Mouse (Mus musculus) stomach, embryonic 16.5 days (tissue): Measurements from ENCODE around the gene Amot. TPM values are rescaled to one million over a fixed set of nuclear protein-coding genes. Genes with fewer than 3 reads are reported as not detected.

Source experiments
- ATAC-seq: fragments of 200-750 bp; cut with Nextera tagmentation; 2 replicates; pipeline ENCODE4 v1.8.0; 2017; ENCODE audit warnings: moderate number of reproducible peaks, moderate TSS enrichment; ENCODE audit not compliant: insufficient read depth, low FRiP score
- H3K27ac ChIP-seq: fragments of 300-500 bp; sonication (generic); 2 replicates; pipeline ENCODE4 v1.5.1; 2014; ENCODE audit warnings: low read length
- H3K27me3 ChIP-seq: fragments of 300-500 bp; sonication (generic); 2 replicates; pipeline ENCODE4 v1.6.1; 2014; ENCODE audit warnings: low read length, control low read depth, mixed read lengths; ENCODE audit not compliant: control insufficient read depth, insufficient read depth
- H3K36me3 ChIP-seq: fragments of 300-500 bp; sonication (generic); 2 replicates; pipeline ENCODE4 v1.6.1; 2014; ENCODE audit warnings: low read length; ENCODE audit not compliant: control insufficient read depth, insufficient read depth
- H3K4me1 ChIP-seq: fragments of 300-500 bp; sonication (generic); 2 replicates; pipeline ENCODE4 v1.6.1; 2014; ENCODE audit warnings: low read length, control low read depth, mixed read lengths; ENCODE audit not compliant: control insufficient read depth, insufficient read depth
- H3K4me2 ChIP-seq: fragments of 300-500 bp; sonication (generic); 2 replicates; pipeline ENCODE4 v1.6.1; 2014; ENCODE audit warnings: low read depth, low read length, mixed read lengths
- H3K4me3 ChIP-seq: fragments of 300-500 bp; sonication (generic); replicated peaks from 2 replicates; pipeline ENCODE4 v1.5.1; 2014; ENCODE audit warnings: mild to moderate bottlenecking, low read length
- H3K9ac ChIP-seq: fragments of 300-500 bp; sonication (generic); 2 replicates; pipeline ENCODE4 v1.6.1; 2014; ENCODE audit warnings: low read length
- H3K9me3 ChIP-seq: fragments of 300-500 bp; sonication (generic); replicated peaks from 2 replicates; pipeline ENCODE4 v1.6.1; 2016; ENCODE audit warnings: low read length, control low read depth; ENCODE audit not compliant: control insufficient read depth
- WGBS: fragments of 180-500 bp; shearing (Covaris S2); extraction: QIAGEN DNeasy Blood & Tissue Kit; methylation state at CpG from one replicate; pipeline ENCODE4 v1.1.7; 2014; 5-methylcytosine and 5-hydroxymethylcytosine counted together
- polyA plus RNA-seq: library from polyadenylated mRNA; unstranded; fragments of >200 nt; fragmentation: Nextera tagmentation; extraction: Ambion mirVana; gene quantifications from 2 replicates; pipeline ENCODE4 v1.2.1, GENCODE M21; 2015

Gene Amot
- polyA plus RNA-seq, 1 experiment from 2014 or later, result 12.0 TPM

GRCm38 (mm10) chrX:145489950-145490349, 15.0 kb downstream of the Amot start:
- no peaks in the 10 kb centered on the region; the same call in 1 of the 2 replicates for H3K27me3 ChIP-seq
- ATAC-seq, result no peak
- 70% methylated on average over 5 of the region's 5 CpGs for WGBS

GRCm38 (mm10) chrX:145485495-145485894, 19.5 kb downstream of the Amot start:
- Histone ChIP-seq H3K36me3 (no peaks in the 10 kb centered on the region), H3K4me3 (no peak overlapping the region), H3K4me1 (no peaks in the 10 kb centered on the region), H3K27ac (no peak overlapping the region), H3K27me3 (no peaks in the 10 kb centered on the region), H3K4me2 (no peak overlapping the region), H3K9me3 (no peaks in the 10 kb centered on the region), H3K9ac (no peak overlapping the region)
- 55% methylated on average over 4 of the region's 4 CpGs for WGBS
- no peak for ATAC-seq

More at GRCm38 (mm10) chrX:145489950-145490349, 15.0 kb downstream of the Amot start:
- Histone ChIP-seq H3K9ac (no peak overlapping the region), H3K9me3 (no peaks in the 10 kb centered on the region), H3K4me3 (no peak overlapping the region), H3K4me1 (no peaks in the 10 kb centered on the region), H3K27ac (no peak overlapping the region), H3K36me3 (no peaks in the 10 kb centered on the region), H3K4me2 (no peak overlapping the region)

- Histone ChIP-seq H3K4me2 (no peak overlapping the region), H3K4me1 (no peaks in the 10 kb centered on the region), H3K36me3 (no peaks in the 10 kb centered on the region), H3K9ac (no peak overlapping the region), H3K27me3 (no peaks in the 10 kb centered on the region), H3K9me3 (no peaks in the 10 kb centered on the region), H3K4me3 (no peak overlapping the region), H3K27ac (no peak overlapping the region)
- ATAC-seq, result no peak
- WGBS, result 72% methylated on average over 7 of the region's 7 CpGs
These were observed 21.4 kb downstream of the Amot start for GRCm38 (mm10) chrX:145483486-145484055.

- Histone ChIP-seq H3K4me2 (no peak overlapping the region), H3K4me1 (no peaks in the 10 kb centered on the region), H3K27ac (no peak overlapping the region), H3K9ac (no peak overlapping the region), H3K9me3 (no peaks in the 10 kb centered on the region), H3K36me3 (no peaks in the 10 kb centered on the region), H3K4me3 (no peak overlapping the region), H3K27me3 (no peaks in the 10 kb centered on the region)
- ATAC-seq, result no peak
- WGBS, result 61% methylated on average over 5 of the region's 5 CpGs
These were observed 22.6 kb downstream of the Amot start for GRCm38 (mm10) chrX:145482383-145482782.

- no peak overlapping the region for H3K4me3 ChIP-seq
- H3K4me1 ChIP-seq, result no peaks in the 10 kb centered on the region
- H3K9ac ChIP-seq, result no peak overlapping the region
- ATAC-seq, result no peak
- H3K27ac ChIP-seq, result no peak overlapping the region
- H3K9me3 ChIP-seq, result no peaks in the 10 kb centered on the region
- WGBS, result 80% methylated on average over 10 of the region's 10 CpGs
- no peak overlapping the region for H3K4me2 ChIP-seq
- H3K36me3 ChIP-seq, result no peaks in the 10 kb centered on the region
- no peaks in the 10 kb centered on the region for H3K27me3 ChIP-seq
These were observed 25.0 kb downstream of the Amot start for GRCm38 (mm10) chrX:145479942-145480341.

- H3K27me3 ChIP-seq, result no peaks in the 10 kb centered on the region
- H3K4me1 ChIP-seq, result no peaks in the 10 kb centered on the region
- no peaks in the 10 kb centered on the region; the same call in 1 of the 2 replicates for H3K36me3 ChIP-seq
- no peak overlapping the region for H3K27ac ChIP-seq
- no peak overlapping the region for H3K4me2 ChIP-seq
- no peak overlapping the region for H3K9ac ChIP-seq
- 61% methylated on average over 3 of the region's 3 CpGs for WGBS
- no peak for ATAC-seq
- H3K4me3 ChIP-seq, result no peak overlapping the region
- no peaks in the 10 kb centered on the region for H3K9me3 ChIP-seq
These were observed 27.2 kb downstream of the Amot start for GRCm38 (mm10) chrX:145477725-145478194.

GRCm38 (mm10) chrX:145477003-145477724, 27.8 kb downstream of the Amot start:
- H3K27me3 ChIP-seq, result no peaks in the 10 kb centered on the region

GRCm38 (mm10) chrX:145468264-145468663, 36.7 kb downstream of the Amot start:
- Histone ChIP-seq H3K36me3 (no peaks in the 10 kb centered on the region; the same call in 1 of the 2 replicates), H3K27ac (no peak overlapping the region), H3K9me3 (no peaks in the 10 kb centered on the region), H3K4me2 (no peak overlapping the region), H3K27me3 (no peaks in the 10 kb centered on the region), H3K4me3 (no peak overlapping the region), H3K9ac (no peak overlapping the region), H3K4me1 (no peaks in the 10 kb centered on the region)
- ATAC-seq, result no peak
- WGBS, result 90% methylated on average over 6 of the region's 6 CpGs

More at GRCm38 (mm10) chrX:145477003-145477724, 27.8 kb downstream of the Amot start:
- H3K4me2 ChIP-seq, result no peak overlapping the region
- H3K9me3 ChIP-seq, result no peaks in the 10 kb centered on the region
- H3K4me3 ChIP-seq, result no peak overlapping the region
- WGBS, result 74% methylated on average over 5 of the region's 5 CpGs
- no peaks in the 10 kb centered on the region; the same call in 1 of the 2 replicates for H3K36me3 ChIP-seq
- H3K4me1 ChIP-seq, result no peaks in the 10 kb centered on the region
- H3K27ac ChIP-seq, result no peak overlapping the region
- no peak for ATAC-seq
- no peak overlapping the region for H3K9ac ChIP-seq

- H3K4me1 ChIP-seq, result no peaks in the 10 kb centered on the region
- WGBS, result 79% methylated on average over 2 of the region's 2 CpGs
- no peaks in the 10 kb centered on the region for H3K27me3 ChIP-seq
- no peak overlapping the region for H3K9ac ChIP-seq
- H3K4me2 ChIP-seq, result no peak overlapping the region
- no peak for ATAC-seq
- H3K36me3 ChIP-seq, result no peaks in the 10 kb centered on the region
- no peak overlapping the region for H3K27ac ChIP-seq
- no peaks in the 10 kb centered on the region for H3K9me3 ChIP-seq
- no peak overlapping the region for H3K4me3 ChIP-seq
These were observed 41.5 kb downstream of the Amot start for GRCm38 (mm10) chrX:145463524-145463923.
